In the genomic region with DNA sequence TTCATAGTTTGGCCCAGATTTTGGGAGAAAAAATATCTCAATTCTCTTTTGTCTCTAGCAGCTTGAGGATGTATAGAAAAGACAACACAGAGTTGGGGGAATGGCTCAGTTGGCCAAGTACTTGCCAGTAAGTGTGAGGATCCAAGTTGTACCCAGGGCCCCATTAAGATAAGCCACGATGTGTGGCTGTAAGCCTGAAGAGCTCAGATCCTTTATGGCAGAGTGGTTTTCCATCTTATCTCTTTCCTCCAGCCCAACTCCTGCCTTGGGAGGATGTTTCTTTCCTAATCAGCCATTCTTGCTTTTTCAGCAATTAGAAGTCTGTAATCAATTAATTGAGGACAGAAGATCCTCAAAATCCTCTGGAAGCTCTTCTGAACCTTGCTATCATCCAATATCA, we compare ENCODE assay signal across 12 mouse cellular contexts.
"Had no signal": no experiment of that assay in that cellular context is flagged by ENCODE, and none has a peak within 500 bp of the region (broad histone marks: within the 10 kb centered on the region; RNA-seq: fewer than 3 reads in every experiment).

No protein-coding gene starts in this region.

- H3K36me3 ChIP-seq: lung, embryonic 15.5 days; midbrain, embryonic 13.5 days; midbrain, embryonic 15.5 days; neural tube, embryonic 12.5 days; stomach, embryonic 15.5 days had no signal

- ATAC-seq: lung, postnatal 0 days; midbrain, embryonic 13.5 days; midbrain, embryonic 15.5 days had no signal

- H3K27ac ChIP-seq: lung, embryonic 15.5 days; macrophage; midbrain, embryonic 13.5 days; midbrain, embryonic 15.5 days; neural tube, embryonic 12.5 days; stomach, embryonic 15.5 days; stomach, postnatal 0 days had no signal

- H3K4me2 ChIP-seq: lung, embryonic 15.5 days; midbrain, embryonic 11.5 days; midbrain, embryonic 13.5 days; midbrain, embryonic 15.5 days; neural tube, embryonic 12.5 days; stomach, embryonic 15.5 days had no signal

- DNase-seq: thymus, adult 2 months; thymus, postnatal 25 days had no signal

- H3K4me3 ChIP-seq: lung, embryonic 15.5 days; megakaryocyte, embryonic 14.5 days; midbrain, embryonic 13.5 days; midbrain, embryonic 15.5 days; neural tube, embryonic 12.5 days; stomach, embryonic 15.5 days had no signal

- H3K4me1 ChIP-seq: lung, embryonic 15.5 days; megakaryocyte, embryonic 14.5 days; midbrain, embryonic 13.5 days; midbrain, embryonic 15.5 days; neural tube, embryonic 12.5 days; stomach, embryonic 15.5 days had no signal

- H3K9ac ChIP-seq: lung, embryonic 15.5 days; midbrain, embryonic 13.5 days; midbrain, embryonic 15.5 days; neural tube, embryonic 12.5 days; stomach, embryonic 15.5 days had no signal

- H3K27me3 ChIP-seq: lung, embryonic 15.5 days; megakaryocyte, embryonic 14.5 days; midbrain, embryonic 13.5 days; midbrain, embryonic 15.5 days; neural tube, embryonic 12.5 days; stomach, embryonic 15.5 days had no signal

- H3K9me3 ChIP-seq: lung, embryonic 15.5 days; megakaryocyte, embryonic 14.5 days; midbrain, embryonic 13.5 days; midbrain, embryonic 15.5 days; neural tube, embryonic 12.5 days; stomach, embryonic 15.5 days had no signal
